Mouse (Mus musculus): ENCODE data around the gene Ube2m. TPM values are rescaled to one million over a fixed set of nuclear protein-coding genes. Genes with fewer than 3 reads are reported as not detected.

The Ube2m gene
- polyA plus RNA-seq, 1 experiment from 2014 or later: 134 TPM

- H3K9me3 ChIP-seq (replicated peaks; ENCODE audit: low read length): no peaks in the 10 kb centered on the region
- H3K9ac ChIP-seq (ENCODE audit: low read depth, low read length): peak overlapping the region; percentile 98
- peak overlapping the region; percentile 80 for H3K4me2 ChIP-seq (ENCODE audit: low read length)
- no peaks in the 10 kb centered on the region for H3K27me3 ChIP-seq (ENCODE audit: insufficient read depth, low read length)
- peaks cover 19% of the 10 kb centered on the region; the same call in 1 of the 2 replicates for H3K36me3 ChIP-seq (ENCODE audit: insufficient read depth, low read length)
- DNase-seq (ENCODE audit: low spot score) (no peak), ATAC-seq (replicated peaks; ENCODE audit: low FRiP score, low read depth) (no peak)
- TF ChIP-seq CTCF (IDR thresholded peaks at IDR 0.05; ENCODE audit: low read depth): no peak
- peak overlapping the region; percentile 81 for H3K4me3 ChIP-seq (replicated peaks; ENCODE audit: low read depth, low read length)
- 34% methylated on average over 4 of the region's 4 CpGs for WGBS
- H3K27ac ChIP-seq: peak overlapping the region; percentile 100; the same call in 1 of the 2 replicates
- H3K4me1 ChIP-seq (replicated peaks; ENCODE audit: insufficient read depth, low read length): peaks cover 24% of the 10 kb centered on the region
Observed at GRCm38 (mm10) chr7:13036806-13037205, 1.3 kb downstream of the Ube2m start.

- H3K4me2 ChIP-seq (ENCODE audit: low read length): peak overlapping the region; percentile 76; the same call in 1 of the 2 replicates
- H3K36me3 ChIP-seq (ENCODE audit: insufficient read depth, low read length): peaks cover 33% of the 10 kb centered on the region
- H3K27ac ChIP-seq: peak overlapping the region; percentile 92; the same call in 1 of the 2 replicates
- 81% methylated on average over 17 of the region's 17 CpGs for WGBS
- no peaks in the 10 kb centered on the region for H3K27me3 ChIP-seq (ENCODE audit: insufficient read depth, low read length)
- TF ChIP-seq CTCF (IDR thresholded peaks at IDR 0.05; ENCODE audit: low read depth): no peak
- ATAC-seq (replicated peaks; ENCODE audit: low FRiP score, low read depth): no peak
- H3K4me1 ChIP-seq (replicated peaks; ENCODE audit: insufficient read depth, low read length): peaks cover 24% of the 10 kb centered on the region
- no peak for DNase-seq (ENCODE audit: low spot score)
- no peaks in the 10 kb centered on the region for H3K9me3 ChIP-seq (replicated peaks; ENCODE audit: low read length)
- H3K4me3 ChIP-seq (replicated peaks; ENCODE audit: low read depth, low read length): no peak overlapping the region
- H3K9ac ChIP-seq (ENCODE audit: low read depth, low read length): peak overlapping the region; percentile 38; the same call in 1 of the 2 replicates
Observed at GRCm38 (mm10) chr7:13035211-13035855, 2.7 kb downstream of the Ube2m start.

- peak within 1 kb of the TSS; percentile 79 for H3K9ac ChIP-seq (ENCODE audit: low read depth, low read length)
- H3K9me3 ChIP-seq (replicated peaks; ENCODE audit: low read length): no peaks in the 10 kb centered on the region
- peaks cover 24% of the 10 kb centered on the region for H3K4me1 ChIP-seq (replicated peaks; ENCODE audit: insufficient read depth, low read length)
- H3K4me2 ChIP-seq (ENCODE audit: low read length): peak within 1 kb of the TSS; percentile 76
- WGBS: under 1% methylated on average over 45 of the region's 45 CpGs
- peaks cover 43% of the 10 kb centered on the region for H3K36me3 ChIP-seq (ENCODE audit: insufficient read depth, low read length)
- peak within 1 kb of the TSS; percentile 92 for H3K27ac ChIP-seq
- H3K4me3 ChIP-seq (replicated peaks; ENCODE audit: low read depth, low read length): peak within 1 kb of the TSS; percentile 52
- TF ChIP-seq CTCF (IDR thresholded peaks at IDR 0.05; ENCODE audit: low read depth): no peak
- no peaks in the 10 kb centered on the region for H3K27me3 ChIP-seq (ENCODE audit: insufficient read depth, low read length)
- DNase-seq (ENCODE audit: low spot score): peak; percentile 99
- peak; percentile 81 for ATAC-seq (replicated peaks; ENCODE audit: low FRiP score, low read depth)
Observed at GRCm38 (mm10) chr7:13034148-13034977, 3.7 kb downstream of the Ube2m start, which contains the start of gene Chmp2a. Gene Chmp2a (minus strand): TSS chr7:13034807.

- no peaks in the 10 kb centered on the region for H3K9me3 ChIP-seq (replicated peaks; ENCODE audit: low read length)
- no peak for ATAC-seq (replicated peaks; ENCODE audit: low FRiP score, low read depth)
- H3K27me3 ChIP-seq (ENCODE audit: insufficient read depth, low read length): no peaks in the 10 kb centered on the region
- peak overlapping the region; percentile 52 for H3K4me3 ChIP-seq (replicated peaks; ENCODE audit: low read depth, low read length)
- H3K36me3 ChIP-seq (ENCODE audit: insufficient read depth, low read length): peaks cover 51% of the 10 kb centered on the region
- H3K9ac ChIP-seq (ENCODE audit: low read depth, low read length): peak overlapping the region; percentile 79
- H3K27ac ChIP-seq: peak overlapping the region; percentile 92
- H3K4me1 ChIP-seq (replicated peaks; ENCODE audit: insufficient read depth, low read length): peaks cover 16% of the 10 kb centered on the region
- peak overlapping the region; percentile 76 for H3K4me2 ChIP-seq (ENCODE audit: low read length)
- TF ChIP-seq CTCF (IDR thresholded peaks at IDR 0.05; ENCODE audit: low read depth): no peak
- DNase-seq (ENCODE audit: low spot score): no peak
- WGBS: 32% methylated on average over 13 of the region's 13 CpGs
Observed at GRCm38 (mm10) chr7:13033451-13034147, 4.5 kb downstream of the Ube2m start.

GRCm38 (mm10) chr7:13032541-13032940 is 5.5 kb downstream of the Ube2m start:
- peaks cover 61% of the 10 kb centered on the region for H3K36me3 ChIP-seq (ENCODE audit: insufficient read depth, low read length)
- DNase-seq (ENCODE audit: low spot score): no peak
- H3K9ac ChIP-seq (ENCODE audit: low read depth, low read length): no peak overlapping the region
- no peaks in the 10 kb centered on the region for H3K9me3 ChIP-seq (replicated peaks; ENCODE audit: low read length)
- no peak for ATAC-seq (replicated peaks; ENCODE audit: low FRiP score, low read depth)
- peaks cover 15% of the 10 kb centered on the region for H3K4me1 ChIP-seq (replicated peaks; ENCODE audit: insufficient read depth, low read length)
- H3K27ac ChIP-seq: no peak overlapping the region
- WGBS: 85% methylated on average over 7 of the region's 7 CpGs
- H3K4me2 ChIP-seq (ENCODE audit: low read length): no peak overlapping the region
- TF ChIP-seq CTCF (IDR thresholded peaks at IDR 0.05; ENCODE audit: low read depth): no peak
- H3K4me3 ChIP-seq (replicated peaks; ENCODE audit: low read depth, low read length): no peak overlapping the region
- H3K27me3 ChIP-seq (ENCODE audit: insufficient read depth, low read length): no peaks in the 10 kb centered on the region

GRCm38 (mm10) chr7:13031983-13032382 is 6.1 kb downstream of the Ube2m start:
- 81% methylated on average over 2 of the region's 2 CpGs for WGBS
- Histone ChIP-seq H3K36me3 (ENCODE audit: insufficient read depth, low read length) (peaks cover 67% of the 10 kb centered on the region), H3K4me3 (replicated peaks; ENCODE audit: low read depth, low read length) (no peak overlapping the region), H3K4me1 (replicated peaks; ENCODE audit: insufficient read depth, low read length) (peaks cover 15% of the 10 kb centered on the region), H3K27me3 (ENCODE audit: insufficient read depth, low read length) (no peaks in the 10 kb centered on the region), H3K9me3 (replicated peaks; ENCODE audit: low read length) (no peaks in the 10 kb centered on the region), H3K9ac (ENCODE audit: low read depth, low read length) (no peak overlapping the region), H3K4me2 (ENCODE audit: low read length) (no peak overlapping the region), H3K27ac (no peak overlapping the region)
- DNase-seq (ENCODE audit: low spot score): no peak
- ATAC-seq (replicated peaks; ENCODE audit: low FRiP score, low read depth): no peak
- no peak for TF ChIP-seq CTCF (IDR thresholded peaks at IDR 0.05; ENCODE audit: low read depth)

Measured in kidney, postnatal 0 days (tissue).